Mouse (Mus musculus) liver, embryonic 14.5 days (tissue): ENCODE results near the gene Fbxo17.

Experiments used
- CTCF ChIP-seq: IDR thresholded peaks from 2 replicates; pipeline ENCODE4 v1.5.1; 2016; ENCODE audit warnings: antibody characterized with exemption, low read depth, control low read depth
- EP300 ChIP-seq: IDR thresholded peaks from 2 replicates; pipeline ENCODE4 v1.6.1; 2016; ENCODE audit warnings: antibody characterized with exemption, low read depth

DNA sequence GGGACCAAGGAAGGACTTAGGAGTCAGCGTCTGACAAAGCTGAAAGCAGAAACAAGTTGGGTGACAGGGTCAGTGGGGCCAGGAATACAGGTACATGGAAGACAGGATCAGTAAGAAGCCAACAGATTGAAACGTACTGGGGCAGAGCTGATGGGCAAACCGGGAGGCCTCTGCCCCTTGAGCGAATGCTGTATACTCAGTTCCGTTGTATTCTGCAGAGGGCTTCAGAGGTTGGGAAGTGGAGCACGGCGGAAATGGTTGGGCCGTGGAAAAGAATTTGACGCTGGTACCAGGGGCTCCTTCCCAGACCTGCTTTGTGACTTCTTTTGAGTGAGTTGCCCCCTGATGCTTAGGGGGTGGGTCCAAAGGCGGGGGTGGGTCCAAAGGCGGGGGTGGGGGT is 16.6 kb downstream of the Fbxo17 start:
- no peak for TF ChIP-seq CTCF
- no peak for TF ChIP-seq EP300
